Mouse (Mus musculus) lung, embryonic 15.5 days (tissue): Measurements from ENCODE around the gene BC049352. TPM values are rescaled to one million over a fixed set of nuclear protein-coding genes. Genes with fewer than 3 reads are reported as not detected.

Experiments used
- ATAC-seq: fragments of 200-750 bp; cut with Nextera tagmentation; 2 replicates; pipeline ENCODE4 v1.8.0; 2017; ENCODE audit warnings: moderate number of reproducible peaks, borderline replicate concordance; ENCODE audit not compliant: low FRiP score, low TSS enrichment; ENCODE audit errors: extremely low read depth
- H3K27ac ChIP-seq: fragments of 300-500 bp; sonication (generic); 2 replicates; pipeline ENCODE4 v1.5.1; 2015; ENCODE audit warnings: moderate library complexity, mild to moderate bottlenecking, inconsistent platforms
- H3K27me3 ChIP-seq: fragments of 300-500 bp; sonication (generic); 2 replicates; pipeline ENCODE4 v1.6.1; 2015; ENCODE audit warnings: inconsistent platforms
- H3K36me3 ChIP-seq: fragments of 300-500 bp; sonication (generic); 2 replicates; pipeline ENCODE4 v1.6.1; 2015; ENCODE audit warnings: inconsistent platforms
- H3K4me1 ChIP-seq: fragments of 300-500 bp; sonication (generic); 2 replicates; pipeline ENCODE4 v1.6.1; 2015; ENCODE audit warnings: inconsistent platforms
- H3K4me2 ChIP-seq: fragments of 300-500 bp; sonication (generic); 2 replicates; pipeline ENCODE4 v1.6.1; 2015; ENCODE audit warnings: inconsistent platforms, mild to moderate bottlenecking, moderate library complexity
- H3K4me3 ChIP-seq: fragments of 300-500 bp; sonication (generic); 2 replicates; pipeline ENCODE4 v1.5.1; 2015; ENCODE audit warnings: mild to moderate bottlenecking, inconsistent platforms
- H3K9ac ChIP-seq: fragments of 300-500 bp; sonication (generic); 2 replicates; pipeline ENCODE4 v1.6.1; 2015; ENCODE audit warnings: inconsistent platforms
- H3K9me3 ChIP-seq: fragments of 300-500 bp; sonication (generic); 2 replicates; pipeline ENCODE4 v1.6.1; 2016; ENCODE audit warnings: inconsistent platforms
- WGBS: fragments of 180-500 bp; shearing (Covaris S2); methylation state at CpG from one replicate; pipeline ENCODE4 v1.1.7; 2015; 5-methylcytosine and 5-hydroxymethylcytosine counted together
- polyA plus RNA-seq: library from polyadenylated mRNA; unstranded; fragments of >200 nt; fragmentation: Nextera tagmentation; extraction: Ambion mirVana; gene quantifications from 2 replicates; pipeline ENCODE4 v1.2.1, GENCODE M21; 2015

Gene BC049352
- polyA plus RNA-seq, 1 experiment from 2014 or later, result not detected

GRCm38 (mm10) chr9:45254605-45255004 lies 72.8 kb downstream of the BC049352 start:
- 53% methylated on average over 4 of the region's 4 CpGs for WGBS
- no peak overlapping the region for H3K4me2 ChIP-seq
- no peaks in the 10 kb centered on the region for H3K36me3 ChIP-seq
- no peak overlapping the region for H3K4me3 ChIP-seq
- no peaks in the 10 kb centered on the region for H3K27me3 ChIP-seq
- ATAC-seq, result no peak
- no peaks in the 10 kb centered on the region for H3K9me3 ChIP-seq
- no peak overlapping the region for H3K27ac ChIP-seq
- no peak overlapping the region for H3K9ac ChIP-seq
- H3K4me1 ChIP-seq, result no peaks in the 10 kb centered on the region

GRCm38 (mm10) chr9:45255431-45255830 lies 73.6 kb downstream of the BC049352 start:
- no peaks in the 10 kb centered on the region for H3K4me1 ChIP-seq
- no peak overlapping the region for H3K27ac ChIP-seq
- H3K36me3 ChIP-seq, result no peaks in the 10 kb centered on the region
- H3K4me2 ChIP-seq, result no peak overlapping the region
- no peak for ATAC-seq
- H3K9ac ChIP-seq, result no peak overlapping the region
- H3K27me3 ChIP-seq, result no peaks in the 10 kb centered on the region
- no peaks in the 10 kb centered on the region for H3K9me3 ChIP-seq
- WGBS, result 94% methylated on average over 4 of the region's 4 CpGs
- H3K4me3 ChIP-seq, result no peak overlapping the region

GRCm38 (mm10) chr9:45255967-45256366 lies 74.2 kb downstream of the BC049352 start:
- WGBS, result 83% methylated on average over 5 of the region's 5 CpGs
- H3K36me3 ChIP-seq, result no peaks in the 10 kb centered on the region
- H3K4me2 ChIP-seq, result no peak overlapping the region
- H3K4me3 ChIP-seq, result no peak overlapping the region
- H3K4me1 ChIP-seq, result no peaks in the 10 kb centered on the region
- H3K9me3 ChIP-seq, result no peaks in the 10 kb centered on the region
- H3K27me3 ChIP-seq, result no peaks in the 10 kb centered on the region
- ATAC-seq, result no peak
- no peak overlapping the region for H3K9ac ChIP-seq
- H3K27ac ChIP-seq, result no peak overlapping the region

GRCm38 (mm10) chr9:45259065-45259464 lies 77.3 kb downstream of the BC049352 start:
- WGBS, result 76% methylated on average over 13 of the region's 13 CpGs
- Histone ChIP-seq H3K4me3 (no peak overlapping the region), H3K4me2 (no peak overlapping the region), H3K27ac (no peak overlapping the region), H3K4me1 (no peaks in the 10 kb centered on the region), H3K36me3 (no peaks in the 10 kb centered on the region), H3K9me3 (no peaks in the 10 kb centered on the region), H3K27me3 (no peaks in the 10 kb centered on the region), H3K9ac (no peak overlapping the region)
- ATAC-seq, result no peak

- H3K36me3 ChIP-seq, result no peaks in the 10 kb centered on the region
- no peaks in the 10 kb centered on the region for H3K27me3 ChIP-seq
- ATAC-seq, result no peak
- no peak overlapping the region for H3K9ac ChIP-seq
- H3K4me1 ChIP-seq, result no peaks in the 10 kb centered on the region
- H3K9me3 ChIP-seq, result no peaks in the 10 kb centered on the region
- H3K4me3 ChIP-seq, result no peak overlapping the region
- WGBS, result 41% methylated on average over 4 of the region's 4 CpGs
- no peak overlapping the region for H3K27ac ChIP-seq
- no peak overlapping the region for H3K4me2 ChIP-seq
These were observed 79.7 kb downstream of the BC049352 start for GRCm38 (mm10) chr9:45261466-45261865.

GRCm38 (mm10) chr9:45261872-45262271 lies 80.1 kb downstream of the BC049352 start:
- no peaks in the 10 kb centered on the region for H3K36me3 ChIP-seq
- no peak overlapping the region for H3K27ac ChIP-seq
- no peak overlapping the region for H3K4me2 ChIP-seq
- no peaks in the 10 kb centered on the region for H3K9me3 ChIP-seq
- WGBS, result 72% methylated on average over 5 of the region's 5 CpGs
- no peak overlapping the region for H3K4me3 ChIP-seq
- H3K27me3 ChIP-seq, result no peaks in the 10 kb centered on the region
- H3K9ac ChIP-seq, result no peak overlapping the region
- ATAC-seq, result no peak
- no peaks in the 10 kb centered on the region for H3K4me1 ChIP-seq

- no peaks in the 10 kb centered on the region for H3K36me3 ChIP-seq
- H3K4me3 ChIP-seq, result no peak overlapping the region
- no peak overlapping the region for H3K27ac ChIP-seq
- 71% methylated on average over 4 of the region's 4 CpGs for WGBS
- no peaks in the 10 kb centered on the region for H3K9me3 ChIP-seq
- peaks cover 6% of the 10 kb centered on the region for H3K4me1 ChIP-seq
- no peak overlapping the region for H3K4me2 ChIP-seq
- peaks cover 32% of the 10 kb centered on the region for H3K27me3 ChIP-seq
- H3K9ac ChIP-seq, result no peak overlapping the region
- no peak for ATAC-seq
These were observed 85.3 kb downstream of the BC049352 start for GRCm38 (mm10) chr9:45267099-45267498.

GRCm38 (mm10) chr9:45268079-45268478 lies 86.3 kb downstream of the BC049352 start:
- Histone ChIP-seq H3K4me2 (no peak overlapping the region), H3K36me3 (no peaks in the 10 kb centered on the region), H3K27me3 (peaks cover 32% of the 10 kb centered on the region), H3K9me3 (no peaks in the 10 kb centered on the region), H3K4me3 (no peak overlapping the region), H3K4me1 (peaks cover 6% of the 10 kb centered on the region), H3K9ac (no peak overlapping the region), H3K27ac (no peak overlapping the region)
- WGBS, result 52% methylated on average over 4 of the region's 4 CpGs
- ATAC-seq, result no peak

GRCm38 (mm10) chr9:45268597-45269325 lies 87.0 kb downstream of the BC049352 start, which contains the start of gene Il10ra:
Gene Il10ra, minus strand, starts transcription at chr9:45269149.
- 7% methylated on average over 36 of the region's 36 CpGs for WGBS
- Histone ChIP-seq H3K4me3 (peak within 1 kb of the TSS; percentile 33), H3K27me3 (peaks cover 32% of the 10 kb centered on the region), H3K4me2 (peak within 1 kb of the TSS; percentile 55), H3K9me3 (no peaks in the 10 kb centered on the region), H3K9ac (no peak within 1 kb of the TSS; the same call in 1 of the 2 replicates), H3K4me1 (peaks cover 6% of the 10 kb centered on the region), H3K36me3 (no peaks in the 10 kb centered on the region), H3K27ac (no peak within 1 kb of the TSS)
- ATAC-seq, result no peak

GRCm38 (mm10) chr9:45272213-45272612 lies 90.4 kb downstream of the BC049352 start:
- WGBS, result 34% methylated on average over 5 of the region's 5 CpGs
- Histone ChIP-seq H3K36me3 (no peaks in the 10 kb centered on the region), H3K27me3 (peaks cover 32% of the 10 kb centered on the region), H3K4me2 (no peak overlapping the region), H3K4me3 (no peak overlapping the region), H3K4me1 (peaks cover 6% of the 10 kb centered on the region), H3K9me3 (no peaks in the 10 kb centered on the region), H3K9ac (no peak overlapping the region), H3K27ac (no peak overlapping the region)
- no peak for ATAC-seq

GRCm38 (mm10) chr9:45274218-45274617 lies 92.4 kb downstream of the BC049352 start:
- no peaks in the 10 kb centered on the region for H3K9me3 ChIP-seq
- no peak overlapping the region for H3K4me3 ChIP-seq
- no peak overlapping the region for H3K27ac ChIP-seq
- 77% methylated on average over 4 of the region's 4 CpGs for WGBS
- no peaks in the 10 kb centered on the region for H3K4me1 ChIP-seq
- no peak for ATAC-seq
- no peak overlapping the region for H3K4me2 ChIP-seq
- H3K27me3 ChIP-seq, result peaks cover 12% of the 10 kb centered on the region
- H3K9ac ChIP-seq, result no peak overlapping the region
- H3K36me3 ChIP-seq, result no peaks in the 10 kb centered on the region

GRCm38 (mm10) chr9:45274635-45275034 lies 92.8 kb downstream of the BC049352 start:
- peaks cover 8% of the 10 kb centered on the region for H3K27me3 ChIP-seq
- no peak for ATAC-seq
- no peak overlapping the region for H3K4me2 ChIP-seq
- H3K4me1 ChIP-seq, result no peaks in the 10 kb centered on the region
- H3K27ac ChIP-seq, result no peak overlapping the region
- H3K36me3 ChIP-seq, result no peaks in the 10 kb centered on the region
- no peak overlapping the region for H3K4me3 ChIP-seq
- whole genome bisulfite sequencing, result 93% methylated on average over 2 of the region's 2 CpGs
- no peak overlapping the region for H3K9ac ChIP-seq
- no peaks in the 10 kb centered on the region for H3K9me3 ChIP-seq
